Mouse (Mus musculus) lung, postnatal 25 days (tissue): Measurements from ENCODE around the gene Tgm6.

Experiments used
- DNase-seq: peaks from one replicate; pipeline ENCODE4 v3.0.0; 2022; ENCODE audit warnings: low spot score

The Tgm6 gene

GRCm38 (mm10) chr2:130112116-130112515 lies at the start of gene Tgm6:
TSS of gene Tgm6 (plus strand) at chr2:130112416.
- no peak for DNase-seq

- no peak for DNase-seq
Observed at GRCm38 (mm10) chr2:130068228-130068627, 44.0 kb upstream of the Tgm6 start.

GRCm38 (mm10) chr2:130070396-130070795 lies 41.8 kb upstream of the Tgm6 start:
- DNase-seq: no peak

GRCm38 (mm10) chr2:130112804-130113203 lies 588 bp downstream of the Tgm6 start:
- DNase-seq: no peak

- DNase-seq: peak; percentile 5
Observed at GRCm38 (mm10) chr2:130113379-130113778, 1.2 kb downstream of the Tgm6 start.

- DNase-seq: no peak
Observed at GRCm38 (mm10) chr2:130118649-130119048, 6.4 kb downstream of the Tgm6 start.

GRCm38 (mm10) chr2:130125279-130126059 lies 13.3 kb downstream of the Tgm6 start:
- DNase-seq: no peak

GRCm38 (mm10) chr2:130126073-130126472 lies 13.9 kb downstream of the Tgm6 start:
- no peak for DNase-seq

GRCm38 (mm10) chr2:130129687-130130086 lies 17.5 kb downstream of the Tgm6 start:
- DNase-seq: no peak

- DNase-seq: no peak
Observed at GRCm38 (mm10) chr2:130143011-130143410, 30.8 kb downstream of the Tgm6 start.

GRCm38 (mm10) chr2:130144703-130145324 lies 32.6 kb downstream of the Tgm6 start:
- DNase-seq: no peak

- DNase-seq: no peak
Observed at GRCm38 (mm10) chr2:130146089-130146668, 34.0 kb downstream of the Tgm6 start.

- no peak for DNase-seq
Observed at GRCm38 (mm10) chr2:130155171-130155570, 43.0 kb downstream of the Tgm6 start.

- DNase-seq: no peak
Observed at GRCm38 (mm10) chr2:130155851-130156250, 43.6 kb downstream of the Tgm6 start.

- no peak for DNase-seq
Observed at GRCm38 (mm10) chr2:130157231-130158087, 45.2 kb downstream of the Tgm6 start.

GRCm38 (mm10) chr2:130158088-130158437 lies 45.8 kb downstream of the Tgm6 start:
- DNase-seq: no peak

- no peak for DNase-seq
Observed at GRCm38 (mm10) chr2:130162701-130163100, 50.5 kb downstream of the Tgm6 start.

GRCm38 (mm10) chr2:130166311-130167214 lies 54.3 kb downstream of the Tgm6 start:
- DNase-seq: peak; percentile 10

- peak; percentile 12 for DNase-seq
Observed at GRCm38 (mm10) chr2:130167861-130168260, 55.6 kb downstream of the Tgm6 start.

- DNase-seq: no peak
Observed at GRCm38 (mm10) chr2:130171674-130172073, 59.5 kb downstream of the Tgm6 start.

- DNase-seq: peak; percentile 7
Observed at GRCm38 (mm10) chr2:130176820-130177219, 64.6 kb downstream of the Tgm6 start.
